Mouse (Mus musculus) forebrain, embryonic 11.5 days (tissue): ENCODE results near the gene Lrch4. TPM values are rescaled to one million over a fixed set of nuclear protein-coding genes. Genes with fewer than 3 reads are reported as not detected.

ENCODE experiments used
- ATAC-seq: fragments of 200-750 bp; cut with Nextera tagmentation; replicated peaks from 2 replicates; pipeline ENCODE4 v1.8.0; 2017; ENCODE audit warnings: moderate TSS enrichment; ENCODE audit not compliant: low FRiP score
- DNase-seq: peaks from one replicate; pipeline ENCODE4 v3.0.0-alpha.2; 2017; ENCODE audit warnings: low spot score
- H3K27ac ChIP-seq: fragments of 300-500 bp; sonication (generic); 2 replicates; pipeline ENCODE4 v1.5.1; 2014; ENCODE audit warnings: low read depth, low read length
- H3K27me3 ChIP-seq: fragments of 300-500 bp; sonication (generic); 2 replicates; pipeline ENCODE4 v1.6.1; 2014; ENCODE audit warnings: mild to moderate bottlenecking, low read length, mixed read lengths; ENCODE audit not compliant: control insufficient read depth, insufficient read depth
- H3K36me3 ChIP-seq: fragments of 300-500 bp; sonication (generic); 2 replicates; pipeline ENCODE4 v1.6.1; 2014; ENCODE audit warnings: mild to moderate bottlenecking, low read length, moderate library complexity, mixed read lengths; ENCODE audit not compliant: control insufficient read depth, insufficient read depth
- H3K4me1 ChIP-seq: fragments of 300-500 bp; sonication (generic); replicated peaks from 2 replicates; pipeline ENCODE4 v1.6.1; 2014; ENCODE audit warnings: low read length, mixed read lengths; ENCODE audit not compliant: control insufficient read depth, insufficient read depth
- H3K4me2 ChIP-seq: fragments of 300-500 bp; sonication (generic); 2 replicates; pipeline ENCODE4 v1.6.1; 2014; ENCODE audit warnings: low read depth, mild to moderate bottlenecking, low read length, moderate library complexity, mixed read lengths; ENCODE audit not compliant: severe bottlenecking
- H3K4me3 ChIP-seq: fragments of 300-500 bp; sonication (generic); 2 replicates; pipeline ENCODE4 v1.5.1; 2014; ENCODE audit warnings: low read depth, low read length
- H3K9ac ChIP-seq: fragments of 300-500 bp; sonication (generic); 2 replicates; pipeline ENCODE4 v1.6.1; 2014; ENCODE audit warnings: low read length
- H3K9me3 ChIP-seq: fragments of 300-500 bp; sonication (generic); 2 replicates; pipeline ENCODE4 v1.6.1; 2016; ENCODE audit warnings: low read length, mixed read lengths; ENCODE audit not compliant: control insufficient read depth
- WGBS: fragments of 180-500 bp; shearing (Covaris S2); extraction: QIAGEN DNeasy Blood & Tissue Kit; methylation state at CpG from one replicate; pipeline ENCODE4 v1.1.7; 2014; 5-methylcytosine and 5-hydroxymethylcytosine counted together
- polyA plus RNA-seq: library from polyadenylated mRNA; unstranded; fragments of >200 nt; fragmentation: Nextera tagmentation; extraction: Ambion mirVana; gene quantifications from 2 replicates; pipeline ENCODE4 v1.2.1, GENCODE M21; 2014

Lrch4 gene
- polyA plus RNA-seq, 1 experiment from 2014 or later = 38.0 TPM

GRCm38 (mm10) chr5:137649669-137650571 is 21.0 kb downstream of the Lrch4 start:
- Histone ChIP-seq H3K27ac (no peak overlapping the region), H3K9ac (no peak overlapping the region), H3K4me2 (no peak overlapping the region), H3K9me3 (no peaks in the 10 kb centered on the region), H3K27me3 (peaks cover 13% of the 10 kb centered on the region), H3K36me3 (peaks cover 3% of the 10 kb centered on the region), H3K4me1 (peaks cover 8% of the 10 kb centered on the region; the same call in 1 of the 2 replicates), H3K4me3 (no peak overlapping the region)
- DNase-seq (no peak), ATAC-seq (no peak)
- 15% methylated on average over 18 of the region's 18 CpGs for WGBS

GRCm38 (mm10) chr5:137652474-137652873 is 23.6 kb downstream of the Lrch4 start:
- no peak overlapping the region for H3K4me3 ChIP-seq
- peak; percentile 57; the same call in 1 of the 2 replicates for ATAC-seq
- H3K4me1 ChIP-seq = peaks cover 3% of the 10 kb centered on the region; the same call in 1 of the 2 replicates
- H3K36me3 ChIP-seq = peaks cover 3% of the 10 kb centered on the region
- H3K27me3 ChIP-seq = no peaks in the 10 kb centered on the region
- H3K9ac ChIP-seq = no peak overlapping the region
- no peaks in the 10 kb centered on the region for H3K9me3 ChIP-seq
- WGBS = 29% methylated on average over 3 of the region's 3 CpGs
- DNase-seq = peak; percentile 84
- H3K4me2 ChIP-seq = no peak overlapping the region
- no peak overlapping the region for H3K27ac ChIP-seq

- no peaks in the 10 kb centered on the region for H3K27me3 ChIP-seq
- peaks cover 4% of the 10 kb centered on the region for H3K36me3 ChIP-seq
- ATAC-seq (no peak), DNase-seq (no peak)
- H3K9ac ChIP-seq = no peak overlapping the region
- H3K9me3 ChIP-seq = no peaks in the 10 kb centered on the region
- H3K4me3 ChIP-seq = no peak overlapping the region
- H3K4me1 ChIP-seq = peaks cover 3% of the 10 kb centered on the region; the same call in 1 of the 2 replicates
- H3K27ac ChIP-seq = no peak overlapping the region
- H3K4me2 ChIP-seq = no peak overlapping the region
- 95% methylated on average over 10 of the region's 10 CpGs for WGBS
These were observed 24.4 kb downstream of the Lrch4 start for GRCm38 (mm10) chr5:137653366-137653765.

- Histone ChIP-seq H3K9me3 (no peaks in the 10 kb centered on the region), H3K36me3 (peaks cover 10% of the 10 kb centered on the region), H3K4me3 (no peak overlapping the region), H3K4me2 (no peak overlapping the region), H3K9ac (no peak overlapping the region), H3K4me1 (peaks cover 3% of the 10 kb centered on the region; the same call in 1 of the 2 replicates), H3K27me3 (no peaks in the 10 kb centered on the region), H3K27ac (no peak overlapping the region)
- WGBS = 85% methylated on average over 6 of the region's 7 CpGs
- DNase-seq = no peak
- ATAC-seq = no peak
These were observed 25.8 kb downstream of the Lrch4 start for GRCm38 (mm10) chr5:137654746-137655145.

GRCm38 (mm10) chr5:137656977-137657376 is 28.1 kb downstream of the Lrch4 start:
- Histone ChIP-seq H3K9ac (no peak overlapping the region), H3K36me3 (peaks cover 10% of the 10 kb centered on the region; the same call in 1 of the 2 replicates), H3K9me3 (no peaks in the 10 kb centered on the region), H3K4me3 (no peak overlapping the region), H3K27ac (no peak overlapping the region; the same call in 1 of the 2 replicates), H3K4me2 (no peak overlapping the region), H3K4me1 (no peaks in the 10 kb centered on the region), H3K27me3 (no peaks in the 10 kb centered on the region)
- 37% methylated on average over 6 of the region's 6 CpGs for WGBS
- DNase-seq = peak; percentile 78
- peak; percentile 51; the same call in 1 of the 2 replicates for ATAC-seq

GRCm38 (mm10) chr5:137660064-137660688 is 31.3 kb downstream of the Lrch4 start:
- no peak overlapping the region for H3K9ac ChIP-seq
- H3K36me3 ChIP-seq = peaks cover 12% of the 10 kb centered on the region; the same call in 1 of the 2 replicates
- 90% methylated on average over 6 of the region's 6 CpGs for WGBS
- H3K4me3 ChIP-seq = no peak overlapping the region
- H3K9me3 ChIP-seq = no peaks in the 10 kb centered on the region
- ATAC-seq = no peak
- no peaks in the 10 kb centered on the region for H3K4me1 ChIP-seq
- no peak overlapping the region for H3K4me2 ChIP-seq
- H3K27me3 ChIP-seq = no peaks in the 10 kb centered on the region
- DNase-seq = no peak
- H3K27ac ChIP-seq = no peak overlapping the region

GRCm38 (mm10) chr5:137663057-137663456 is 34.1 kb downstream of the Lrch4 start:
- H3K9ac ChIP-seq = no peak overlapping the region
- no peaks in the 10 kb centered on the region for H3K4me1 ChIP-seq
- H3K27me3 ChIP-seq = no peaks in the 10 kb centered on the region
- no peak overlapping the region for H3K4me3 ChIP-seq
- H3K36me3 ChIP-seq = peaks cover 12% of the 10 kb centered on the region; the same call in 1 of the 2 replicates
- ATAC-seq = no peak
- no peak overlapping the region for H3K27ac ChIP-seq
- no peak overlapping the region for H3K4me2 ChIP-seq
- no peaks in the 10 kb centered on the region for H3K9me3 ChIP-seq
- 73% methylated on average over 9 of the region's 9 CpGs for WGBS
- DNase-seq = no peak

GRCm38 (mm10) chr5:137668971-137669370 is 40.0 kb downstream of the Lrch4 start:
- no peak for ATAC-seq

More at GRCm38 (mm10) chr5:137668971-137669370, 40.0 kb downstream of the Lrch4 start:
- Histone ChIP-seq H3K4me2 (no peak overlapping the region), H3K36me3 (no peaks in the 10 kb centered on the region; the same call in 1 of the 2 replicates), H3K27ac (no peak overlapping the region), H3K4me3 (no peak overlapping the region), H3K27me3 (no peaks in the 10 kb centered on the region), H3K9ac (no peak overlapping the region), H3K9me3 (no peaks in the 10 kb centered on the region), H3K4me1 (0 out of 2 replicates have a peak, but pooled peaks cover 2% of the 10 kb centered on the region)
- 90% methylated on average over 10 of the region's 10 CpGs for WGBS
- no peak for DNase-seq
